ENCODE assay signal across 8 mouse cellular contexts in genomic region chr2:92008623-92009404, GRCm38 (mm10). TPM values are rescaled to one million over a fixed set of nuclear protein-coding genes. Genes with fewer than 3 reads are reported as not detected.
DNase-seq lines count a peak whose midpoint lies in the region; ATAC-seq and TF ChIP-seq lines count a peak whose summit lies in the region.

No protein-coding gene starts in this region.

- H3K9ac ChIP-seq in embryonic facial prominence, embryonic 11.5 days (replicated peaks; ENCODE audit: low read length): peak overlapping the region; percentile 75
- H3K9ac ChIP-seq in limb, embryonic 11.5 days (ENCODE audit: low read length): peak overlapping the region; percentile 70
- peak overlapping the region; percentile 59 for H3K9ac ChIP-seq in midbrain, postnatal 0 days (replicated peaks; ENCODE audit: low read length, poor library complexity, severe bottlenecking)

- 2% methylated on average over 20 of the region's 20 CpGs for WGBS in heart, embryonic 10.5 days
- WGBS in embryonic facial prominence, embryonic 11.5 days: 2% methylated on average over 20 of the region's 20 CpGs
- 3% methylated on average over 20 of the region's 20 CpGs for WGBS in limb, embryonic 11.5 days
- 2% methylated on average over 20 of the region's 20 CpGs for WGBS in midbrain, postnatal 0 days

- no peaks in the 10 kb centered on the region for H3K36me3 ChIP-seq in heart, embryonic 10.5 days
- H3K36me3 ChIP-seq in C2C12 (ENCODE audit: control insufficient read depth, insufficient read depth): peaks cover 5% of the 10 kb centered on the region
- H3K36me3 ChIP-seq in embryonic facial prominence, embryonic 11.5 days (replicated peaks; ENCODE audit: control insufficient read depth, insufficient read depth, low read depth, low read length): no peaks in the 10 kb centered on the region
- no peaks in the 10 kb centered on the region for H3K36me3 ChIP-seq in limb, embryonic 11.5 days (ENCODE audit: control insufficient read depth, insufficient read depth, low read length)
- H3K36me3 ChIP-seq in midbrain, postnatal 0 days (ENCODE audit: insufficient read depth, low read length): no peaks in the 10 kb centered on the region

- H3K79me3 ChIP-seq in C2C12 (ENCODE audit: low read depth): peaks cover 27% of the 10 kb centered on the region

- H3K9me3 ChIP-seq in heart, embryonic 10.5 days: no peaks in the 10 kb centered on the region
- H3K9me3 ChIP-seq in embryonic facial prominence, embryonic 11.5 days (replicated peaks; ENCODE audit: control insufficient read depth, low read length): no peaks in the 10 kb centered on the region
- H3K9me3 ChIP-seq in limb, embryonic 11.5 days (ENCODE audit: control insufficient read depth, low read length): no peaks in the 10 kb centered on the region
- H3K9me3 ChIP-seq in midbrain, postnatal 0 days (ENCODE audit: low read length): no peaks in the 10 kb centered on the region

- peak overlapping the region; percentile 91 for H3K27ac ChIP-seq in heart, embryonic 10.5 days
- peak overlapping the region; percentile 53 for H3K27ac ChIP-seq in embryonic facial prominence, embryonic 11.5 days (replicated peaks; ENCODE audit: low read depth, low read length)
- H3K27ac ChIP-seq in limb, embryonic 11.5 days (replicated peaks; ENCODE audit: low read depth, low read length): no peak overlapping the region
- peak overlapping the region; percentile 67 for H3K27ac ChIP-seq in midbrain, postnatal 0 days (ENCODE audit: low read depth, low read length)

- H3K4me1 ChIP-seq in heart, embryonic 10.5 days: peaks cover 59% of the 10 kb centered on the region
- H3K4me1 ChIP-seq in embryonic facial prominence, embryonic 11.5 days (ENCODE audit: control insufficient read depth, insufficient read depth, low read length): peaks cover 4% of the 10 kb centered on the region; the same call in 1 of the 2 replicates
- peaks cover 17% of the 10 kb centered on the region for H3K4me1 ChIP-seq in limb, embryonic 11.5 days (ENCODE audit: control insufficient read depth, insufficient read depth, low read length)
- H3K4me1 ChIP-seq in midbrain, postnatal 0 days (ENCODE audit: insufficient read depth, low read length): peaks cover 7% of the 10 kb centered on the region; the same call in 1 of the 2 replicates

- DNase-seq in heart, embryonic 10.5 days (ENCODE audit: low spot score): peak; percentile 78
- no peak for DNase-seq in heart, adult 9 months (ENCODE audit: low spot score in 2 of 2)
- DNase-seq in embryonic facial prominence, embryonic 11.5 days (ENCODE audit: low spot score): peak; percentile 13
- DNase-seq in limb, embryonic 11.5 days (ENCODE audit: low spot score): no peak
- DNase-seq in midbrain, postnatal 0 days (ENCODE audit: low spot score): no peak
- DNase-seq in frontal cortex, postnatal 25 days (ENCODE audit: low spot score in 2 of 2): no peak
- DNase-seq in urinary bladder, adult 18-20 months (ENCODE audit: low spot score in 2 of 2): no peak

- no peak for TF ChIP-seq CTCF in C2C12 (IDR thresholded peaks at IDR 0.05; ENCODE audit: control insufficient read depth, insufficient read depth, insufficient read length)
- TF ChIP-seq CTCF in midbrain, postnatal 0 days (IDR thresholded peaks at IDR 0.05): no peak

- peak overlapping the region; percentile 68 for H3ac ChIP-seq in C2C12 (ENCODE audit: control insufficient read depth, insufficient read length, low read depth)

- peaks cover 65% of the 10 kb centered on the region for H3K79me2 ChIP-seq in C2C12 (ENCODE audit: control insufficient read depth, insufficient read depth)

- ATAC-seq in embryonic facial prominence, embryonic 11.5 days (replicated peaks; ENCODE audit: insufficient number of reproducible peaks, low FRiP score, low TSS enrichment, low read depth): peak; percentile 37; the same call in 1 of the 2 replicates
- peak; percentile 2; the same call in 1 of the 2 replicates for ATAC-seq in limb, embryonic 11.5 days (ENCODE audit: insufficient number of reproducible peaks, low FRiP score, low TSS enrichment, low read depth)
- peak; percentile 28 for ATAC-seq in midbrain, postnatal 0 days (ENCODE audit: low FRiP score)

- peak overlapping the region; percentile 69 for H3K4me3 ChIP-seq in heart, embryonic 10.5 days
- no peak overlapping the region for H3K4me3 ChIP-seq in C2C12 (ENCODE audit: insufficient read depth, poor library complexity, severe bottlenecking)
- peak overlapping the region; percentile 45 for H3K4me3 ChIP-seq in embryonic facial prominence, embryonic 11.5 days (ENCODE audit: low read depth, low read length)
- H3K4me3 ChIP-seq in limb, embryonic 11.5 days (ENCODE audit: low read depth, low read length): peak overlapping the region; percentile 45
- H3K4me3 ChIP-seq in midbrain, postnatal 0 days (ENCODE audit: low read depth, low read length): peak overlapping the region; percentile 48

- peaks cover 3% of the 10 kb centered on the region; the same call in 1 of the 2 replicates for H3K27me3 ChIP-seq in heart, embryonic 10.5 days (ENCODE audit: insufficient read depth, poor library complexity, severe bottlenecking)
- H3K27me3 ChIP-seq in C2C12 (ENCODE audit: control insufficient read depth, insufficient read depth, insufficient read length): no peaks in the 10 kb centered on the region
- no peaks in the 10 kb centered on the region for H3K27me3 ChIP-seq in embryonic facial prominence, embryonic 11.5 days (ENCODE audit: control insufficient read depth, insufficient read depth, low read length)
- 0 out of 2 replicates have a peak, but pooled peaks cover 3% of the 10 kb centered on the region for H3K27me3 ChIP-seq in limb, embryonic 11.5 days (ENCODE audit: control insufficient read depth, insufficient read depth, low read length)
- no peaks in the 10 kb centered on the region; the same call in 1 of the 2 replicates for H3K27me3 ChIP-seq in midbrain, postnatal 0 days (ENCODE audit: insufficient read depth, low read length)

- peak overlapping the region; percentile 87 for H3K4me2 ChIP-seq in embryonic facial prominence, embryonic 11.5 days (ENCODE audit: low read depth, low read length)
- peak overlapping the region; percentile 88 for H3K4me2 ChIP-seq in limb, embryonic 11.5 days (ENCODE audit: low read depth, severe bottlenecking)
- H3K4me2 ChIP-seq in midbrain, postnatal 0 days (ENCODE audit: low read depth, low read length, poor library complexity, severe bottlenecking): peak overlapping the region; percentile 79

TF ChIP-seq in C2C12, 6 proteins besides CTCF, POLR2A, EP300 and RAD21:
- peak; percentile 54 for TF ChIP-seq MYOD1 (IDR thresholded peaks at IDR 0.05; ENCODE audit: control insufficient read depth, insufficient read length, low read depth)
- no peak for TF ChIP-seq USF1 (IDR thresholded peaks at IDR 0.05; ENCODE audit: low read depth)
- TF ChIP-seq FOSL1 (IDR thresholded peaks at IDR 0.05; ENCODE audit: insufficient read depth, low read length, poor library complexity, severe bottlenecking): peak; percentile 75
TF ChIP-seq in C2C12: peak in this region for 2.

RNA-seq across cellular contexts. Expression of gene Creb3l1, which starts 15.5 kb away (rescaled TPM):
- polyA plus RNA-seq in heart, embryonic 10.5 days (2016; fragmentation: Nextera tagmentation; extraction: Ambion mirVana): 7.2 and 8.6 TPM in 2 replicates
- polyA plus RNA-seq in C2C12 (2012; fragmentation: generic; extraction: Trizol): 87.1 TPM
- 1.2 and 1.5 TPM in 2 replicates for polyA plus RNA-seq in embryonic facial prominence, embryonic 11.5 days (2014; fragmentation: Nextera tagmentation; extraction: Ambion mirVana)
- 0.85 and 1.3 TPM in 2 replicates for polyA plus RNA-seq in limb, embryonic 11.5 days (2014; fragmentation: Nextera tagmentation; extraction: Ambion mirVana)
- 3.2 TPM in 2 replicates for total RNA-seq in midbrain, postnatal 0 days (2014; rRNA removed)
- polyA plus RNA-seq in midbrain, postnatal 0 days (2015; fragmentation: Nextera tagmentation; extraction: Ambion mirVana): 2.7 and 3.8 TPM in 2 replicates

RNA-seq across cellular contexts. Expression of gene Dgkz, which starts 33.1 kb away (rescaled TPM):
- 58.4 and 61.0 TPM in 2 replicates for polyA plus RNA-seq in heart, embryonic 10.5 days (2016; fragmentation: Nextera tagmentation; extraction: Ambion mirVana)
- 47.1 TPM for polyA plus RNA-seq in C2C12 (2012; fragmentation: generic; extraction: Trizol)
- polyA plus RNA-seq in embryonic facial prominence, embryonic 11.5 days (2014; fragmentation: Nextera tagmentation; extraction: Ambion mirVana): 28.6 and 30.1 TPM in 2 replicates
- polyA plus RNA-seq in limb, embryonic 11.5 days (2014; fragmentation: Nextera tagmentation; extraction: Ambion mirVana): 36.9 and 37.6 TPM in 2 replicates
- 99.8 and 144 TPM in 2 replicates for total RNA-seq in midbrain, postnatal 0 days (2014; rRNA removed)
- 35.1 and 36.6 TPM in 2 replicates for polyA plus RNA-seq in midbrain, postnatal 0 days (2015; fragmentation: Nextera tagmentation; extraction: Ambion mirVana)

Comparison
In these comparisons a context has a peak if more than half of its experiments do, and no peak if none do; other contexts are left out.
1. DNase-seq: peak in heart, embryonic 10.5 days (single experiment) and embryonic facial prominence, embryonic 11.5 days (single experiment); none in heart, adult 9 months (0 of 2), limb, embryonic 11.5 days (single experiment), midbrain, postnatal 0 days (single experiment), frontal cortex, postnatal 25 days (0 of 2) and urinary bladder, adult 18-20 months (0 of 2).
2. Peak in every context shown above with its lines, with median percentiles within 50 percentile points of each other: ATAC-seq, H3K4me2 ChIP-seq and H3K9ac ChIP-seq.